Comparison of ENCODE assay signal across 10 mouse cellular contexts in the genomic region with DNA sequence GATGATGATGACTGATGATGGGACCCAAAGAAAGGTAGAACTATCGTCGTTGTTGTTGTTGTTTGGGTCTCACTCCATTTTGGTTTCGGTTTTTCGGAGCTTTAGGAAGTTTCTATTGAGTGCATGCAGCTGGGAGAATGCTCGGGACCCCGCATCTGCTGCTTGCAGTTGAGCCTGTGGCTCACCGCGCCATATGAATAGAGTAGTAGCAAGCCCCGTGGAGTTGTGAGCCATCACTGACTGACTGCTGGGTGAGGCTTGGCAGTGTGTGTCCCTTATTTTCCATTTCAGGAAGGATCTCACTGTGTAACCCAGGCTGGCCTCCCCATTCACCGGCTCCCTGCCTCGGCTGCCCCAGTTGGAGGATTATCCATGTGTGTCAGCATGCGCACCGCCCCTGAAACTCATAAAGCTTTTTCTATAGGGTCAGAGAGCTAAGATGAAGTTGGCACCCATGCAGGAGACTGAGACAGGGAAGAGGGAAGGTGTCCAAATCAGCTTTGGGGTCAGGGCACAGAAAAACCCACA. TPM values are rescaled to one million over a fixed set of nuclear protein-coding genes. Genes with fewer than 3 reads are reported as not detected.
DNase-seq lines count a peak whose midpoint lies in the region; ATAC-seq and TF ChIP-seq lines count a peak whose summit lies in the region.
"Had no signal": no experiment of that assay in that cellular context is flagged by ENCODE, and none has a peak within 500 bp of the region (broad histone marks: within the 10 kb centered on the region; RNA-seq: fewer than 3 reads in every experiment).

No protein-coding gene starts in this region.

- ATAC-seq in hindbrain, postnatal 0 days = no peak
- no peak for ATAC-seq in hindbrain, embryonic 12.5 days (ENCODE audit: low FRiP score)
- ATAC-seq in midbrain, embryonic 13.5 days = no peak
- no peak for ATAC-seq in midbrain, embryonic 15.5 days (replicated peaks)
- no peak for ATAC-seq in limb, embryonic 12.5 days (ENCODE audit: insufficient number of reproducible peaks, insufficient read depth, low FRiP score, low TSS enrichment, low read depth)
- ATAC-seq in stomach, embryonic 16.5 days (ENCODE audit: insufficient read depth, low FRiP score) = no peak

- no peak overlapping the region for H3K4me3 ChIP-seq in hindbrain, postnatal 0 days (ENCODE audit: low read length)
- no peak overlapping the region for H3K4me3 ChIP-seq in hindbrain, embryonic 12.5 days
- H3K4me3 ChIP-seq in midbrain, embryonic 13.5 days (replicated peaks) = no peak overlapping the region
- no peak overlapping the region for H3K4me3 ChIP-seq in midbrain, embryonic 15.5 days
- H3K4me3 ChIP-seq in limb, embryonic 12.5 days (replicated peaks) = peak overlapping the region; percentile 19
- peak overlapping the region; percentile 20 for H3K4me3 ChIP-seq in stomach, embryonic 16.5 days (replicated peaks; ENCODE audit: low read length)

- no peak for TF ChIP-seq CTCF in hindbrain, postnatal 0 days (IDR thresholded peaks at IDR 0.05; ENCODE audit: low read depth)

- H3K9ac ChIP-seq in hindbrain, postnatal 0 days (replicated peaks; ENCODE audit: low read length) = 0 out of 2 replicates have a peak overlapping the region, but pooled peaks have one; percentile 6
- no peak overlapping the region for H3K9ac ChIP-seq in hindbrain, embryonic 12.5 days
- peak overlapping the region; percentile 51; the same call in 1 of the 2 replicates for H3K9ac ChIP-seq in midbrain, embryonic 13.5 days (replicated peaks)
- H3K9ac ChIP-seq in midbrain, embryonic 15.5 days = no peak overlapping the region
- H3K9ac ChIP-seq in limb, embryonic 12.5 days (replicated peaks) = peak overlapping the region; percentile 37
- H3K9ac ChIP-seq in stomach, embryonic 16.5 days (ENCODE audit: low read length) = peak overlapping the region; percentile 47; the same call in 1 of the 2 replicates

- 0 out of 2 replicates have a peak, but pooled peaks cover 5% of the 10 kb centered on the region for H3K9me3 ChIP-seq in hindbrain, postnatal 0 days (ENCODE audit: low read length)
- H3K9me3 ChIP-seq in hindbrain, embryonic 12.5 days (replicated peaks) = peaks cover 7% of the 10 kb centered on the region
- peaks cover 4% of the 10 kb centered on the region; the same call in 1 of the 2 replicates for H3K9me3 ChIP-seq in midbrain, embryonic 13.5 days
- no peaks in the 10 kb centered on the region for H3K9me3 ChIP-seq in midbrain, embryonic 15.5 days
- peaks cover 5% of the 10 kb centered on the region for H3K9me3 ChIP-seq in limb, embryonic 12.5 days
- no peaks in the 10 kb centered on the region; the same call in 1 of the 2 replicates for H3K9me3 ChIP-seq in stomach, embryonic 16.5 days (replicated peaks; ENCODE audit: control insufficient read depth, low read length)

- WGBS in hindbrain, postnatal 0 days = 45% methylated on average over 13 of the region's 13 CpGs
- 40% methylated on average over 13 of the region's 13 CpGs for WGBS in hindbrain, embryonic 12.5 days
- 34% methylated on average over 13 of the region's 13 CpGs for WGBS in midbrain, embryonic 13.5 days
- 42% methylated on average over 13 of the region's 13 CpGs for WGBS in midbrain, embryonic 15.5 days
- 22% methylated on average over 13 of the region's 13 CpGs for WGBS in limb, embryonic 12.5 days
- 51% methylated on average over 13 of the region's 13 CpGs for WGBS in stomach, embryonic 16.5 days

- H3K27me3 ChIP-seq in hindbrain, postnatal 0 days (ENCODE audit: insufficient read depth, low read length) = no peaks in the 10 kb centered on the region
- H3K27me3 ChIP-seq in hindbrain, embryonic 12.5 days = peaks cover 10% of the 10 kb centered on the region
- peaks cover 16% of the 10 kb centered on the region for H3K27me3 ChIP-seq in midbrain, embryonic 13.5 days
- H3K27me3 ChIP-seq in midbrain, embryonic 15.5 days (replicated peaks) = no peaks in the 10 kb centered on the region
- H3K27me3 ChIP-seq in limb, embryonic 12.5 days = peaks cover 2% of the 10 kb centered on the region; the same call in 1 of the 2 replicates
- no peaks in the 10 kb centered on the region for H3K27me3 ChIP-seq in stomach, embryonic 16.5 days (ENCODE audit: control insufficient read depth, insufficient read depth, low read length)
- H3K27me3 ChIP-seq: CH12.LX had no signal

- no peak for DNase-seq in hindbrain, postnatal 0 days (ENCODE audit: low spot score)
- no peak for DNase-seq in left cerebral cortex, adult 9 months (ENCODE audit: low spot score in 2 of 2)
- DNase-seq: heart, postnatal 36 days had no signal

- H3K4me2 ChIP-seq in hindbrain, postnatal 0 days (ENCODE audit: low read depth, low read length) = no peak overlapping the region
- no peak overlapping the region for H3K4me2 ChIP-seq in hindbrain, embryonic 12.5 days (replicated peaks)
- no peak overlapping the region for H3K4me2 ChIP-seq in midbrain, embryonic 13.5 days (replicated peaks)
- H3K4me2 ChIP-seq in midbrain, embryonic 15.5 days = no peak overlapping the region
- peak overlapping the region; percentile 58 for H3K4me2 ChIP-seq in limb, embryonic 12.5 days
- peak overlapping the region; percentile 20 for H3K4me2 ChIP-seq in stomach, embryonic 16.5 days (ENCODE audit: low read depth, low read length)

- no peak overlapping the region for H3K27ac ChIP-seq in hindbrain, postnatal 0 days
- H3K27ac ChIP-seq in hindbrain, embryonic 12.5 days = no peak overlapping the region
- H3K27ac ChIP-seq in midbrain, embryonic 13.5 days = no peak overlapping the region
- H3K27ac ChIP-seq in midbrain, embryonic 15.5 days = no peak overlapping the region
- H3K27ac ChIP-seq in limb, embryonic 12.5 days = 0 out of 2 replicates have a peak overlapping the region, but pooled peaks have one; percentile 35
- peak overlapping the region; percentile 67 for H3K27ac ChIP-seq in stomach, embryonic 16.5 days (ENCODE audit: low read length)
- H3K27ac ChIP-seq: macrophage had no signal

- peaks cover 4% of the 10 kb centered on the region; the same call in 1 of the 2 replicates for H3K36me3 ChIP-seq in hindbrain, postnatal 0 days (ENCODE audit: insufficient read depth, low read length)
- H3K36me3 ChIP-seq in hindbrain, embryonic 12.5 days = peaks cover 14% of the 10 kb centered on the region
- H3K36me3 ChIP-seq in midbrain, embryonic 13.5 days = peaks cover 21% of the 10 kb centered on the region
- H3K36me3 ChIP-seq in midbrain, embryonic 15.5 days (replicated peaks) = peaks cover 7% of the 10 kb centered on the region; the same call in 1 of the 2 replicates
- peaks cover 15% of the 10 kb centered on the region for H3K36me3 ChIP-seq in limb, embryonic 12.5 days
- H3K36me3 ChIP-seq in stomach, embryonic 16.5 days (ENCODE audit: control insufficient read depth, insufficient read depth, low read length) = peaks cover 18% of the 10 kb centered on the region

- peaks cover 18% of the 10 kb centered on the region for H3K4me1 ChIP-seq in hindbrain, postnatal 0 days (ENCODE audit: insufficient read depth, low read length)
- H3K4me1 ChIP-seq in hindbrain, embryonic 12.5 days = peaks cover 34% of the 10 kb centered on the region
- H3K4me1 ChIP-seq in midbrain, embryonic 13.5 days (replicated peaks) = peaks cover 38% of the 10 kb centered on the region
- peaks cover 25% of the 10 kb centered on the region for H3K4me1 ChIP-seq in midbrain, embryonic 15.5 days
- peaks cover 40% of the 10 kb centered on the region for H3K4me1 ChIP-seq in limb, embryonic 12.5 days (replicated peaks)
- peaks cover 31% of the 10 kb centered on the region for H3K4me1 ChIP-seq in stomach, embryonic 16.5 days (ENCODE audit: control insufficient read depth, insufficient read depth, low read length)

RNA-seq across cellular contexts. Expression of a gene that starts 47.5 kb away (rescaled TPM):
- total RNA-seq in hindbrain, postnatal 0 days (2014; rRNA removed) = 34.4 and 39.8 TPM in 2 replicates
- polyA plus RNA-seq in hindbrain, postnatal 0 days (2015; fragmentation: Nextera tagmentation; extraction: Ambion mirVana) = 35.2 and 36.3 TPM in 2 replicates
- polyA plus RNA-seq in hindbrain, embryonic 12.5 days (2016; fragmentation: Nextera tagmentation; extraction: Ambion mirVana) = 30.4 and 33.3 TPM in 2 replicates
- 42.0 and 46.2 TPM in 2 replicates for polyA plus RNA-seq in midbrain, embryonic 13.5 days (2015; fragmentation: Nextera tagmentation; extraction: Ambion mirVana)
- 36.1 and 38.1 TPM in 2 replicates for polyA plus RNA-seq in midbrain, embryonic 15.5 days (2015; fragmentation: Nextera tagmentation; extraction: Ambion mirVana)
- polyA plus RNA-seq in limb, embryonic 12.5 days (2016; fragmentation: Nextera tagmentation; extraction: Ambion mirVana) = 26.7 and 29.1 TPM in 2 replicates
- polyA plus RNA-seq in stomach, embryonic 16.5 days (2015; fragmentation: Nextera tagmentation; extraction: Ambion mirVana) = 28.0 and 31.1 TPM in 2 replicates
- total RNA-seq: CH12.LX had no signal
- polyA plus RNA-seq: macrophage had no signal

Comparison
In these comparisons a context has a peak if more than half of its experiments do, and no peak if none do; other contexts are left out.
1. H3K9ac ChIP-seq: peak in hindbrain, postnatal 0 days (single experiment), midbrain, embryonic 13.5 days (single experiment), limb, embryonic 12.5 days (single experiment) and stomach, embryonic 16.5 days (single experiment); none in hindbrain, embryonic 12.5 days (single experiment) and midbrain, embryonic 15.5 days (single experiment).
2. H3K27ac ChIP-seq: peak in limb, embryonic 12.5 days (single experiment) and stomach, embryonic 16.5 days (single experiment); none in hindbrain, postnatal 0 days (single experiment), hindbrain, embryonic 12.5 days (single experiment), midbrain, embryonic 13.5 days (single experiment) and midbrain, embryonic 15.5 days (single experiment).
3. H3K4me2 ChIP-seq: peak in limb, embryonic 12.5 days (single experiment) and stomach, embryonic 16.5 days (single experiment); none in hindbrain, postnatal 0 days (single experiment), hindbrain, embryonic 12.5 days (single experiment), midbrain, embryonic 13.5 days (single experiment) and midbrain, embryonic 15.5 days (single experiment).
4. H3K4me3 ChIP-seq: peak in limb, embryonic 12.5 days (single experiment) and stomach, embryonic 16.5 days (single experiment); none in hindbrain, postnatal 0 days (single experiment), hindbrain, embryonic 12.5 days (single experiment), midbrain, embryonic 13.5 days (single experiment) and midbrain, embryonic 15.5 days (single experiment).